Mouse (Mus musculus) E14TG2a.4 (cell line): ENCODE measurements around the gene Kiz.

Experiments used
- H3K27me3 ChIP-seq: 2 replicates; pipeline ENCODE4 v1.6.1; 2014; ENCODE audit warnings: low read length, control low read depth; ENCODE audit not compliant: insufficient read depth
- H3K36me3 ChIP-seq: 2 replicates; pipeline ENCODE4 v1.6.1; 2014; ENCODE audit warnings: low read length, control low read depth; ENCODE audit not compliant: insufficient read depth
- H3K4me1 ChIP-seq: replicated peaks from 2 replicates; pipeline ENCODE4 v1.6.1; 2014; ENCODE audit warnings: low read depth, low read length, control low read depth
- H3K4me3 ChIP-seq: replicated peaks from 2 replicates; pipeline ENCODE4 v1.5.1; 2014; ENCODE audit warnings: mild to moderate bottlenecking, low read length
- H3K9me3 ChIP-seq: 2 replicates; pipeline ENCODE4 v1.6.1; 2014; ENCODE audit warnings: low read length, control low read depth
- CTCF ChIP-seq: conservative IDR thresholded peaks from 2 replicates; pipeline ENCODE4 v1.5.1; 2014; ENCODE audit warnings: low read length
- NANOG ChIP-seq: IDR thresholded peaks from 2 replicates; pipeline ENCODE4 v1.6.1; 2014; ENCODE audit warnings: borderline replicate concordance, low read length, mixed read lengths
- POU5F1 ChIP-seq: IDR thresholded peaks from 2 replicates; pipeline ENCODE4 v1.6.1; 2014; ENCODE audit warnings: low read length, borderline replicate concordance

Gene Kiz

DNA sequence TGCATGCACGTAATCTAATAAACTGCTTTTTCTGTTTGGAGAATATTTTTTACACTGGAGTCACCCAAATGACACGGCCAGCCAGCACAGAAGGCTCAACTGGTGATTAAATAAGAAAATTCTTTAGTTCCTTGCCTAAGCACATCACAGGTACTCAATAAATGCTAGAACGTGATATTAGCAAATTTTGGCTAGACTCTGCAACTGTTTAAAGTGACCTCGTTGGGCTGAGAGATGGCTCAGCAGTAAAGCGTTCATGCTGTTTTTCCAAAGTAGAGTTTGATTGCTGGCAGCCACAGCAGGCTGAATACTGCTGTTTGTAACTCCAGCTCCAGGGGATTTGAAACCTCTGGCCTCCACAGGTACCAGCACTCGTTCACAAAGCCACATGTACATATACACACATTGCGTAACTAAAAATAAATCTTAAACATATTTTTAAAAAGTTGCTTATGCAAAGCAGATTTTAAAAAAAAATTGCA lies 156.5 kb downstream of the Kiz start:
- peaks cover 48% of the 10 kb centered on the region for H3K9me3 ChIP-seq
- no peaks in the 10 kb centered on the region for H3K27me3 ChIP-seq
- TF ChIP-seq POU5F1 (no peak), CTCF (no peak), NANOG (no peak)
- peak overlapping the region; percentile 91 for H3K4me3 ChIP-seq
- H3K4me1 ChIP-seq: peaks cover 39% of the 10 kb centered on the region
- H3K36me3 ChIP-seq: peaks cover 37% of the 10 kb centered on the region

- H3K4me3 ChIP-seq: peak within 1 kb of the TSS; percentile 91
- H3K4me1 ChIP-seq: peaks cover 43% of the 10 kb centered on the region
- H3K36me3 ChIP-seq: peaks cover 37% of the 10 kb centered on the region
- no peaks in the 10 kb centered on the region for H3K27me3 ChIP-seq
- peaks cover 43% of the 10 kb centered on the region for H3K9me3 ChIP-seq
- TF ChIP-seq POU5F1 (no peak), CTCF (no peak), NANOG (no peak)
These were observed 157.0 kb downstream of the Kiz start, which contains the start of gene Xrn2 for GRCm38 (mm10) chr2:147012623-147013184. Gene Xrn2, plus strand, starts transcription at chr2:147012996.

- H3K36me3 ChIP-seq: peaks cover 30% of the 10 kb centered on the region
- H3K4me1 ChIP-seq: peaks cover 47% of the 10 kb centered on the region
- H3K4me3 ChIP-seq: peak overlapping the region; percentile 91
- TF ChIP-seq CTCF: no peak
- no peak for TF ChIP-seq POU5F1
- no peak for TF ChIP-seq NANOG
- H3K27me3 ChIP-seq: no peaks in the 10 kb centered on the region
- peaks cover 36% of the 10 kb centered on the region for H3K9me3 ChIP-seq
These were observed 157.7 kb downstream of the Kiz start for GRCm38 (mm10) chr2:147013194-147013969.

GRCm38 (mm10) chr2:147014101-147014886 lies 158.6 kb downstream of the Kiz start:
- H3K9me3 ChIP-seq: peaks cover 27% of the 10 kb centered on the region
- no peaks in the 10 kb centered on the region for H3K27me3 ChIP-seq
- H3K4me1 ChIP-seq: peaks cover 54% of the 10 kb centered on the region
- peak overlapping the region; percentile 91 for H3K4me3 ChIP-seq
- H3K36me3 ChIP-seq: peaks cover 26% of the 10 kb centered on the region
- TF ChIP-seq CTCF: no peak
- no peak for TF ChIP-seq NANOG
- TF ChIP-seq POU5F1: no peak
